Mouse (Mus musculus) megakaryocyte-erythroid progenitor cell, adult 5 weeks (primary cell): Measurements from ENCODE around the gene Prkaca. TPM values are rescaled to one million over a fixed set of nuclear protein-coding genes. Genes with fewer than 3 reads are reported as not detected.

Experiments used
- polyA plus RNA-seq: library from polyadenylated mRNA; stranded (reverse); fragments of >175 nt; gene quantifications from 2 replicates; pipeline ENCODE4 v1.2.3, GENCODE M21; 2012

The Prkaca gene
- polyA plus RNA-seq, result 21.8 and 27.0 TPM in 2 replicates

DNA sequence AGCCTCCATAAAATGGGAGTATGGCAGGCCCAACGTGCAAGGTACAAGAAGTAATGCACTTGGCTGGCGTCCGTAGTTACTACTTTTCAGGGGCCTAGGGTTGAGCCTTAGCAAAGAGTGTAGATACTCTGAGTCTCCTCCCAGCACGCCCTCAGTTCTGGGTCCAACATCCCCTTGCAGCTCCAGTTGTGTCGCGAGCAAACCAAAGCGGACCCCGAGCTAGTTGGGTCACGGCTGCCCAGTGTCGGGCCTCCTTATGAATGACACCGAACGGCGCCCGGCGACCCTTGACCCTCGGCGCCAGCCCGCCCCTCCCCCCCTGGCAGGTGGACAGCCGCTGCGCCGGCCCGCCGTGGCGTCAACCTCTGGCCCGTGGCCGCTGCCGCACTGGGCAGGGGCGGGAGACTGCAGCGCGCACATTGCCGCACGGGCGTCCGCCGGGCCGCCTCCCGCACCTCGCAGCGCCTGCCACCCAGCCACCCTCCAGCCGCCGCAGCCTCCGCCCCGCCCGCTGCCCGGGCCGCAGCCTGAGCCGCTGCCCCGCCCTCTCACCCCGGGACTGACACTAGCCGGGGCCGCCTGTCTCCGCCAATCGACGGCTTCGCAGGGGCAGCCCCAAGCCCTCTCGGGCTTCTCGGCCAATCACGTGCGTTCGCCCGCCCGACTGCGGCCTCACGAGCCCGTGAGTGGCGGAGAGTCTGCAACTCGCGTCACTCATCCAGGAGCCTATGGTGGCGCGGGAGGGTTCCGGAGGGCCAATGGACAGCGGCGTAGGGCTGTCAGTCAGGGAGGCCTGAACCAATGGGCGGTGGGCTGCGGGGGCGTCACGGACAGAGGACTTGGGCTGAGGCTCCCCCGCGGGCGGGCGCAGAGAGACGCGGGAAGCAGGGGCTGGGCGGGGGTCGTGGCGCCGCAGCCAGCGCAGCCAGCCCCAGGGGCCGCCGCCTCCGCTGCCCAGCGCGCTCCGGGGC is at the start of gene Prkaca:
Gene Prkaca (plus strand): TSS at position 844 of the 971 bp plus-strand sequence.

DNA sequence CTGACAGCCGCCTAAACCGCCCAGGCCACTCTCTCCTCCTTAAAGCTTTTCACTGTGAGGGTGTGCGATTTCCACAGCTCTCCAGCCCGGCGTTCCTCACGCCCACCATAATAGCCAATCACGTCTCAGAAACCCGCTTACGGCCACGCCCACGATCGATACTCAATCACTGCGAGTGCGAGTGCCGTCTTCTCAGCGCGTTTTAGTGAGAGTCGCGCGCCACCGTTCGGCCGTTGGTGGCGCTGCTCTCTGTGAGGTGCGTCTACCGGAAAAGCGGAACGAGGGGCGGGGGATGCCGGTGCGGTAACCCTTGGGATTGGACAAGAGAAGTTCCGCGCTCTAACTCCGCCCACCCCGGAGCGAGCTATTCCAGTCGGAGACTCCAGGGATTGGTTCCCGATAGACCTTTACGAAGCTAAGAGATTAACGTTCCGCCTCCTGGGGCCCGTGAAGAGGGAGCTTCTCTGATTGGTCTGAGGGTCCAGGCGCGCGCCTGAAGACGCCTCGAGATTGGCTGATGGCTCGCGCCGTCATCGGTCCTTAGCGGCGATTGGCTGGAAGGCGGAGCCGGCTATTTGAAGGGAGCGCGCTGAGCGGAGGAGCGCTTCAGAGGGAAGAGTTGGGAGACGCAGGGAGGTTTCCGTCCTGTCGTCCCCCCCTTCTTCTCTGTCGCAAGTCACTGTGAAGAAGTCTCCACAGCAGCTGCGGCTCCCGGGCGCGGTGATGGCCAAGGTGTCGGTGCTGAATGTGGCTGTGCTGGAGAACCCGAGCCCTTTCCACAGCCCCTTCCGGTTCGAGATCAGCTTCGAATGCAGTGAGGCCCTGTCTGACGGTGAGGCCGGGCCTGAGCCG is 17.5 kb upstream of the Prkaca start, which contains the start of the genes Gm10644 and Asf1b:
Gene Gm10644 (minus strand): TSS at position 100 of the 852 bp plus-strand sequence.
Gene Asf1b (plus strand): TSS at position 402 of the 852 bp plus-strand sequence.

DNA sequence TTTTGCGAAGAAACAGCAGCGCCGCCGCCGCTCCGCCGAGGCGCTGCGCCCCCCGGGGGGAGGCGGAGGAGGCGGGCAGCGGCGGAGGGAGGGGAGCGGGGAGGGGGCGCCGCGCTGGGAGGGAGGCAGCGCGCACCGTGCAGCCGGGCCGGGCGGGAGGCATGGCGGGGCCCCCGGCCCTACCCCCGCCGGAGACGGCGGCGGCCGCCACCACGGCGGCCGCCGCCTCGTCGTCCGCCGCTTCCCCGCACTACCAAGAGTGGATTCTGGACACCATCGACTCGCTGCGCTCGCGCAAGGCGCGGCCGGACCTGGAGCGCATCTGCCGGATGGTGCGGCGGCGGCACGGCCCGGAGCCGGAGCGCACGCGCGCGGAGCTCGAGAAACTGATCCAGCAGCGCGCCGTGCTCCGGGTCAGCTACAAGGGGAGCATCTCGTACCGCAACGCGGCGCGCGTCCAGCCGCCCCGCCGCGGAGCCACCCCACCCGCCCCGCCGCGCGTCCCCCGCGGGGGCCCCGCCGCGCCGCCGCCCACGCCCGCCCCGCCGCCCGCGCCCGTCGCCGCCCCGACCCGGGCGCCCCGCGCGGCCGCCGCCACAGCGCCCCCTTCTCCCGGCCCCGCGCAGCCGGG is 24.8 kb downstream of the Prkaca start, which contains the start of gene Samd1:
Gene Samd1 (plus strand): TSS at position 162 of the 631 bp plus-strand sequence.

DNA sequence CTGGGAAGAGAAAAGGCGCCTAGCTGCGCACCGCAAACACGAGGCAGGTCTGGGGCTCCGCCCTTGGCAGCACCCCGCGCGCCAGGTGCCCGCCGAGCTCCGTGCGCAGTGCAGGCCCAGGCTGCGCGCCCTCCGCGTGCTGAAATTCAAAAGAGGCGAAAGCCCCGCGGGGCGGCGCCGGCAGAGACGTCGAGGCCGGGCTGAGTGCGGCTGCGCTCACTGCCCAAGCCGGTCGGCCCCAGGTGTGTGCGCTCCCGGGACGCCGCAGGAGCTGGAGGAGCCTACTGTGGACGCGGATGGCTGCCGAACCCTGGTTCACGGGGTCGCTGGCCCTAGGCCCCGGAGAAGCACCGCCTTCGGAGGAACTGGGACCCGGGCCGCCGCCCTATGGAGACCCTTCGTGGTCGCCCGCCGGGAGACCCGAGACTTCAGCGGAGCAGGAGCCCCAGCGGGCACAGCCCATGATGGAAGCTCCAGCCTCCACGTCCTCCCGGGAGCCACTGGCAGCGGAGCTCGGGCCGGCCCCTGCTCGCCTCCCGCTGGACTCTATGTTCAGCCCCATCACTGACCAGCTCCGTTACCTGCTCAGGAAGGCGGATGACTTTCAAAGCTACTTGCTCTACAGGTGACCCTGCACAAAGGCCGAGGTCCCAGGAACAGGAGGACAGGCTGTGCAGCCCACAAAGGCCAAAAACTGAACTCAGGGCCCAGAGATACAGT is 28.6 kb downstream of the Prkaca start, which contains the start of gene 1700067K01Rik:
Gene 1700067K01Rik (plus strand): TSS at position 222 of the 720 bp plus-strand sequence.

DNA sequence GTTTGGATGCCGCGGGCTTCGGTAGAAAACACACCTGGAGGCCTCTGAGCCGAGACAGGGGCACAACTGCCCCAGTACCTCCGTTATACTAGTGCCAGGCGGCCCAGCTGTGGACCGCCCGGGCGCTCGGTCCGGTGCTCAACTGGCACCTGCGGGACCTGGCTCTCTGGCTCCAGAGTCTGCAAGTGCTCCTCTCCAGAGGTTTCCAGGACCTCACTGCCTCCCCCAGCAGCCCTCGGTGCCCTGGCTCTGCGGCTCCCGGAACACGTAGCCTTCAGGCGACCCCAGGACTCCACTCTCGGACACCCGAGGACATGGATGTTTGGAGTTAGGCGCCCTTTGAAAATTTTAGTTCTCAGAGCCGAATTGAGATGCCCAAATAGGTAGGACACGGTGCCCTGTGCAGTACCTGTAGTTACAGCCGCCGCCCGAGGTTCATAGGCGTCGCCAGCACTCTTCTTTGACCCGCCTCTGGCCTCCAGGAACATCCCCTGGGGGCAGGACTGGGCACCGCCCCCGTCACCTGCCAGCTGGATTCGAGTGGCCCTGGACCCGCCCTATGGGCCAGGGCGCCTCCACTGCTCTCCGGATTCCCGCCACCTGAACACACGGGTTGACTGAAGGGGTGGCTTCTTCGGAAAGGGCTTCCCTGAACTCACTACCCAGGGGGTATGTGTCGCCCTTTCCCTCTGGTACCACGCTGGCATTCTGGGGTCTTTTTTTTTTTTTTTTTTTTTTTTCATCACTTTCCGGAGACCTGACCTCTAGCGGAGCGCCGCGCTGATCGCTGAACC is 39.1 kb downstream of the Prkaca start, which contains the start of gene 2210011C24Rik:
Gene 2210011C24Rik (minus strand): TSS at position 467 of the 794 bp plus-strand sequence.

DNA sequence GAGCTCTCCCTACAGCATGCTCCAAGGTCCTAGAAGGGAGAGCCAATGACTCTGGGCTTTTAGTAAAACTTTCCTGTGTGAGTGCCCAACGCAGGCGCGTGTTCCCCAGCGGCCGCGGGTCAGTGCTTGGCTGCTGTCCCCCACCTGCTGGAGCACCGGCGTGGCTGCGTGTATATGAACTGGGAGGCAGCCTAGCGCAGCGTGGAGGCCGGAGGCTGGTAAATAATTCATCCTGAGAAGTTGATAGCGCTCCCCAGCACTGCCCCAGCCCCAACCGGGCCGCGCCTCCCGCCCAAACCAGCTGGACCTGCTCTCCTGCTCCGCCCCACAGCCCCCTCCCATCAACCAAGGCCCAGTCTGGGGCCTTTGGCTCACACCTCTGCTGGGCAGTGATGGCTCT is 48.3 kb downstream of the Prkaca start, which contains the start of gene Palm3:
Gene Palm3 (plus strand): TSS at position 376 of the 400 bp plus-strand sequence.

DNA sequence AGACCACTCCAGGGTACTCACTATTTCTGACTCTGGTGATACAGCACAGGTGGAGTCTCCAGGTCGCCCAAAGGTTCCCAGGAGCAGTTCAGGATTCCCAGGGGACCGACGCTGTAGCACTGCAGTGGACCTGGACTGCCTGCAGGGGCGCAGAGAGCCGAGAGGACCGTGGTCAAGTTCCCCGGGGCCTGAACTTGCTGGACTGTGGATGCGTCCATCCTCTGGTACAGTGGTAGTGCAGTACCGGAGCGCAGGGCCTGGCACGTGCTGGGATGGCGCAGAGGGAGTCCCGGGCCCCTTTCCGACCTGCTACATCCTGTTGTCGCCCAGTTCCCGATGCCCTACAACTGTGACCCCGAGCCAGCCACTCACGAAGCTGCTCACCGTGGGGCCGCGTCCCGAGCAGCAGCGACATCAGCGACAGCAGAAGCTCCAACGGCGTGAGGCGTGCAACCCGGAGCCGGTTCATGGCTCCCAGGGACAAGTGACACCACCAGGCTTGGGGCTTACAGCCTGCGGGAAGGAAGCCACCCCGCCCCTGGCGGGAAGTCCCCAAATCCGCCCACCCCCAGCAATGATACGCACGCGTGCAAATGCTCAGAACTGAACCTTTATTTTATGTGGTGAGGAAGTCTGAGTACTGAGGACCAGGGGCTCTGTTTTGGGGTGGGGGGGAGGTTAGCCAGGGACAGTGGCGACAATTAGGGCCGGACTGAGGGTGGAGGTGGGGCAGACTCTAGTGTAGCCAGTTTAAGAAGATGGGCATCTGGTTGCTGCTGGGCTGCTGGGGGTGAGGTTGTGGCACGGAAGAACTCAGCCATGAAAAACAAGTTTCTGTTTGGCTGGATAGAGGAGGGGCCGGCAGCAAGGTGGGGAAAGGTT is 69.5 kb downstream of the Prkaca start, which contains the start of gene Il27ra:
Gene Il27ra (minus strand): TSS at position 524 of the 882 bp plus-strand sequence.

DNA sequence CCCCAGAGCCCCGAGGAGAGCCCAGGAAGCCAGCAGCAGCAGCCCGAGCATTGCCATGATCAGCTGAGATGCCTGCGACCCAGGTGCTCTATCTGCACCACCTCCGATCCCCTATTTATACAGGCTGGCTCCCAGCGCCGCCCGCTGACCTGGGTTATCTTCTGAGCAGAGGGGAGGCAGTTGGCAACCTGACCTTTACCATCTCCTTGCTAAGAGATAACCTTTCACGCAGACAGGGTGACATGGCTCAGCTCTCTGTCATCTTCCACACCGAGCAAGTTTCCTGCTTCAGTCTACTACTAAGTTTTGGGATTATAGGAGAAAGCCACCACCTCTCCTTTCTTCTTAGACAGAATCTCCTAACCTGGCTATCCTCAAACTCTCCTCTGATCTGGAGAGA is 72.1 kb downstream of the Prkaca start, which contains the start of gene Rln3:
Gene Rln3 (minus strand): TSS at position 101 of the 400 bp plus-strand sequence.

Other genes starting within 250 kb of the Prkaca start
- gene Adgre5, start 231.7 kb upstream of the Prkaca start, polyA plus RNA-seq, result 53.2 and 59.7 TPM in 2 replicates
- 12.8 and 26.7 TPM in 2 replicates for gene Adgrl1, start 72.9 kb upstream of the Prkaca start, polyA plus RNA-seq
- gene Gm10644, start 17.8 kb upstream of the Prkaca start, polyA plus RNA-seq, result 0.03 TPM in 1 of 2 replicates, not detected in the other
- 177 and 220 TPM in 2 replicates for gene Asf1b, start 17.5 kb upstream of the Prkaca start, polyA plus RNA-seq
- 183 and 218 TPM in 2 replicates for gene Samd1, start 24.7 kb downstream of the Prkaca start, polyA plus RNA-seq
- gene 1700067K01Rik, start 28.5 kb downstream of the Prkaca start, polyA plus RNA-seq, result 0.54 and 0.89 TPM in 2 replicates
- 0.04 and 0.16 TPM in 2 replicates for gene 2210011C24Rik, start 39.2 kb downstream of the Prkaca start, polyA plus RNA-seq
- gene Palm3, start 48.5 kb downstream of the Prkaca start, polyA plus RNA-seq, result 0.11 and 0.31 TPM in 2 replicates
- 6.6 and 10.7 TPM in 2 replicates for gene Il27ra, start 69.6 kb downstream of the Prkaca start, polyA plus RNA-seq
- gene Rln3, start 72.0 kb downstream of the Prkaca start, polyA plus RNA-seq, result 0.18 TPM in 1 of 2 replicates, not detected in the other
- gene Gm10643, start 92.1 kb downstream of the Prkaca start, polyA plus RNA-seq, result 0.06 and 0.25 TPM in 2 replicates
- gene Rfx1, start 93.8 kb downstream of the Prkaca start, polyA plus RNA-seq, result 44.9 and 58.5 TPM in 2 replicates
- gene Dcaf15, start 131.8 kb downstream of the Prkaca start, polyA plus RNA-seq, result 52.7 and 58.9 TPM in 2 replicates
- 0.76 and 1.00 TPM in 2 replicates for gene Podnl1, start 153.0 kb downstream of the Prkaca start, polyA plus RNA-seq
- gene Cc2d1a, start 174.9 kb downstream of the Prkaca start, polyA plus RNA-seq, result 33.0 and 37.0 TPM in 2 replicates
- gene 4930432K21Rik, start 175.0 kb downstream of the Prkaca start, polyA plus RNA-seq, result 0.84 and 1.5 TPM in 2 replicates
- gene Nanos3, start 212.2 kb downstream of the Prkaca start, polyA plus RNA-seq, result 6.1 and 12.7 TPM in 2 replicates